Mouse (Mus musculus): ENCODE measurements around the gene Bnip3.

- TF ChIP-seq CTCF (conservative IDR thresholded peaks at IDR 0.05; ENCODE audit: insufficient read depth, insufficient read length, low read depth, low read length) (no peak), POLR2A (IDR thresholded peaks at IDR 0.05; ENCODE audit: low read depth, low read length) (no peak)
Measured at GRCm38 (mm10) chr7:138864776-138865175, 44.5 kb downstream of the Bnip3 start.
